Mouse (Mus musculus) C2C12 (cell line): ENCODE measurements around the gene Mapkap1. TPM values are rescaled to one million over a fixed set of nuclear protein-coding genes. Genes with fewer than 3 reads are reported as not detected.

Experiments used
- H3K27me3 ChIP-seq: one replicate; pipeline ENCODE4 v1.6.1; 2011; ENCODE audit not compliant: control insufficient read depth, insufficient read depth, insufficient read length
- H3K36me3 ChIP-seq: one replicate; pipeline ENCODE4 v1.6.1; 2011; ENCODE audit not compliant: control insufficient read depth, insufficient read depth
- H3K4me3 ChIP-seq: one replicate; pipeline ENCODE4 v1.5.1; 2011; ENCODE audit warnings: mild to moderate bottlenecking, control low read depth; ENCODE audit not compliant: poor library complexity, insufficient read depth, severe bottlenecking
- H3K79me2 ChIP-seq: one replicate; pipeline ENCODE4 v1.6.1; 2011; ENCODE audit not compliant: control insufficient read depth, insufficient read depth
- H3K79me3 ChIP-seq: one replicate; pipeline ENCODE4 v1.6.1; 2011; ENCODE audit warnings: low read depth, control low read depth
- H3ac ChIP-seq: one replicate; pipeline ENCODE3; 2011; ENCODE audit warnings: low read depth; ENCODE audit not compliant: control insufficient read depth, insufficient read length
- CEBPB ChIP-seq: IDR thresholded peaks from one replicate; pipeline ENCODE4 v1.6.1; 2011; ENCODE audit warnings: low read depth, mild to moderate bottlenecking, control low read depth, moderate library complexity
- CTCF ChIP-seq: IDR thresholded peaks from one replicate; pipeline ENCODE4 v1.5.1; 2011; ENCODE audit not compliant: control insufficient read depth, insufficient read depth, insufficient read length
- FOSL1 ChIP-seq: IDR thresholded peaks from one replicate; pipeline ENCODE4 v1.8.0; 2011; ENCODE audit warnings: mild to moderate bottlenecking, low read length; ENCODE audit not compliant: poor library complexity, insufficient read depth, severe bottlenecking
- MAX ChIP-seq: IDR thresholded peaks from one replicate; pipeline ENCODE4 v1.6.1; 2011; ENCODE audit warnings: mild to moderate bottlenecking, control low read depth
- MYOD1 ChIP-seq: IDR thresholded peaks from one replicate; pipeline ENCODE4 v1.6.1; 2011; ENCODE audit warnings: low read depth; ENCODE audit not compliant: control insufficient read depth, insufficient read length
- MYOG ChIP-seq: IDR thresholded peaks from one replicate; pipeline ENCODE4 v1.6.1; 2011; ENCODE audit not compliant: control insufficient read depth, insufficient read length; ENCODE audit errors: extremely low read depth
- USF1 ChIP-seq: IDR thresholded peaks from one replicate; pipeline ENCODE4 v1.6.1; 2011; ENCODE audit warnings: low read depth, mild to moderate bottlenecking, control low read depth, moderate library complexity
- polyA plus RNA-seq: library from polyadenylated mRNA; unstranded; fragments of >200 nt; fragmentation: generic; extraction: Trizol; gene quantifications from one replicate; pipeline ENCODE4 v1.2.1, GENCODE M21; 2012; ENCODE audit warnings: missing spikeins

Gene Mapkap1
- polyA plus RNA-seq, 1 experiment: 33.2 TPM

GRCm38 (mm10) chr2:34378930-34379329, 27.6 kb upstream of the Mapkap1 start:
- Histone ChIP-seq H3ac (no peak overlapping the region), H3K27me3 (peaks cover 3% of the 10 kb centered on the region), H3K79me3 (no peaks in the 10 kb centered on the region), H3K79me2 (no peaks in the 10 kb centered on the region), H3K36me3 (no peaks in the 10 kb centered on the region), H3K4me3 (no peak overlapping the region)
- TF ChIP-seq CEBPB: no peak
- no peak for TF ChIP-seq MAX
- TF ChIP-seq CTCF: no peak
- TF ChIP-seq USF1: no peak
- no peak for TF ChIP-seq MYOG
- TF ChIP-seq MYOD1: no peak
- no peak for TF ChIP-seq FOSL1

DNA sequence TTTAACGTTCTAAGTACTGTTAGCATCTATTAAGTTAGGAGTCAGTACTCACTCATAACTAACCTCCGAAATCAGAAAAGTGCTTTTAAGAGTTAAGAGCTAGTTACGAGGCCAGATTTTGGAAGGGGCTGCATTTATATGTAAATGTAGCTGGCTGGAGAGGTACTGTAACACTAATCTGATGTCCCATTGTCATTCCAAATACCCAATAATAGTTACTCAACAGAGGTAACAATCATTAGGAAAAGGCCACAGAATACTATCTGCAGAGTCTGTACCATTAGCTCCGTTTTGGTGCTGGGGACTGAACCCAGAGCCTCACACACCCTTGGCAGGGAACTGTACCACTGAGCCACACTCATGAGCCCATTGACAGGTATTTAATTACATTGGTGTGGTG, 7.0 kb upstream of the Mapkap1 start:
- Histone ChIP-seq H3ac (no peak overlapping the region), H3K36me3 (no peaks in the 10 kb centered on the region), H3K27me3 (peaks cover 4% of the 10 kb centered on the region), H3K79me3 (no peaks in the 10 kb centered on the region), H3K4me3 (no peak overlapping the region), H3K79me2 (no peaks in the 10 kb centered on the region)
- TF ChIP-seq USF1: no peak
- TF ChIP-seq MYOG: no peak
- TF ChIP-seq MAX: no peak
- TF ChIP-seq MYOD1: no peak
- TF ChIP-seq FOSL1: no peak
- TF ChIP-seq CEBPB: no peak
- TF ChIP-seq CTCF: no peak

DNA sequence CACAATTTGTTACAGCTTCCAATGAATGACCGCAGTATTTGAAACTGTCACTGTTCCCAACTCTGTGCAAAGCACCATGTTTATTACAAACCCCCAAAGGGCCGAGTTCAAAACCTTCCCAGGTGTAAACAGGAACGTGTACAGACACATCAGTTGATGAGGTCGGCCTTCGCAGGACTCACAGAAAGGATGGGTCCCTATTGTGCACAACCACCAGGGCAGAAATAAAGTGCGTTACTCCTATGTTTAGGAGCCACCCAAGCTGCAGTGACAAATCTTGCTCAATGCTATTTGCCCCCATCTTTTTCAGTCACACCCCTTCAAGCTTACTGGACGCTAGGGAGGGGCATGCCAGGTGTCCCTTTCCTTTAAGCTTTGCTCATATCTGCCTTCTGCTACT, 1.0 kb downstream of the Mapkap1 start:
- H3K36me3 ChIP-seq: no peaks in the 10 kb centered on the region
- H3K27me3 ChIP-seq: no peaks in the 10 kb centered on the region
- H3K79me2 ChIP-seq: peaks cover 42% of the 10 kb centered on the region
- H3K79me3 ChIP-seq: peaks cover 20% of the 10 kb centered on the region
- TF ChIP-seq MYOG (no peak), CTCF (no peak), USF1 (no peak), CEBPB (no peak), FOSL1 (no peak), MAX (no peak), MYOD1 (no peak)
- H3ac ChIP-seq: peak overlapping the region; percentile 18
- peak overlapping the region; percentile 86 for H3K4me3 ChIP-seq

DNA sequence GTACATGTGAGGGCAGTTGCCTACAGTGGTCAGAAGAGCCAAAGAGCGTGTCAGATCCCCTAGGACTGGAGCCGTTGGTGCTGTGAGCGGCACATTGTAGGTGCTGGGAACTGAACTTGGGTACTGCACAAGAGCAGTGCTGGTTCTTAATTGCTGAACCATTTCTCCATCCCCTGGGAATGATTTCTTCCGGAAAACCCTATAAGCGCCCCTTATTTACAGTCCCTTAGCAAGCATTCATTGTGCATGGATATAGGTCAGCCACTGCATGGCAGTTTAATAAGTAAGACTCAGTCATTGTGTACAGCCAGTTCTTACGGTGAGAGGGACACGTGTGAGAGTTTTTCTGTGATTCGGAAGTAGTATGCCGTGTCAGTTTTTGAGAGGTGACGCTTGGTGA, 1.8 kb downstream of the Mapkap1 start:
- H3K4me3 ChIP-seq: no peak overlapping the region

GRCm38 (mm10) chr2:34409741-34410340, 3.3 kb downstream of the Mapkap1 start:
- Histone ChIP-seq H3ac (no peak overlapping the region), H3K79me3 (peaks cover 28% of the 10 kb centered on the region), H3K4me3 (no peak overlapping the region), H3K27me3 (no peaks in the 10 kb centered on the region), H3K79me2 (peaks cover 62% of the 10 kb centered on the region), H3K36me3 (no peaks in the 10 kb centered on the region)
- no peak for TF ChIP-seq MYOG
- TF ChIP-seq MYOD1: no peak
- no peak for TF ChIP-seq FOSL1

More for the DNA sequence above, 1.8 kb downstream of the Mapkap1 start:
- no peaks in the 10 kb centered on the region for H3K36me3 ChIP-seq
- peaks cover 23% of the 10 kb centered on the region for H3K79me3 ChIP-seq
- TF ChIP-seq CEBPB (no peak), MYOD1 (no peak), CTCF (no peak), FOSL1 (no peak), USF1 (no peak), MYOG (no peak), MAX (no peak)
- H3K27me3 ChIP-seq: no peaks in the 10 kb centered on the region
- H3ac ChIP-seq: no peak overlapping the region
- peaks cover 47% of the 10 kb centered on the region for H3K79me2 ChIP-seq

GRCm38 (mm10) chr2:34420256-34420655, 13.7 kb downstream of the Mapkap1 start:
- Histone ChIP-seq H3K36me3 (no peaks in the 10 kb centered on the region), H3K79me2 (peaks cover 17% of the 10 kb centered on the region), H3ac (no peak overlapping the region), H3K4me3 (no peak overlapping the region), H3K79me3 (peaks cover 2% of the 10 kb centered on the region), H3K27me3 (no peaks in the 10 kb centered on the region)
- TF ChIP-seq FOSL1: no peak
- no peak for TF ChIP-seq MAX
- no peak for TF ChIP-seq MYOG
- no peak for TF ChIP-seq MYOD1
- no peak for TF ChIP-seq CEBPB
- TF ChIP-seq USF1: no peak
- no peak for TF ChIP-seq CTCF

GRCm38 (mm10) chr2:34424186-34424585, 17.6 kb downstream of the Mapkap1 start:
- no peaks in the 10 kb centered on the region for H3K36me3 ChIP-seq
- H3K79me3 ChIP-seq: peaks cover 4% of the 10 kb centered on the region
- H3K27me3 ChIP-seq: no peaks in the 10 kb centered on the region
- H3K4me3 ChIP-seq: no peak overlapping the region
- no peak overlapping the region for H3ac ChIP-seq
- peaks cover 12% of the 10 kb centered on the region for H3K79me2 ChIP-seq
- TF ChIP-seq CEBPB: no peak
- TF ChIP-seq FOSL1: no peak
- no peak for TF ChIP-seq CTCF
- TF ChIP-seq MYOD1: no peak
- TF ChIP-seq MYOG: no peak
- no peak for TF ChIP-seq USF1
- no peak for TF ChIP-seq MAX
